Mouse (Mus musculus) lung, adult 18-20 months (tissue): ENCODE measurements around the gene Apopt1.
"Not testable (repeated sequence)": the region's sequence is repeated elsewhere in the genome, so short reads cannot be mapped to it uniquely, and the experiment has no call there.

ENCODE experiments used
- DNase-seq, 2 experiments: peaks; one replicate each; pipeline ENCODE4 v3.0.0; 2022; ENCODE audit warnings: mixed read lengths in 2 of 2

Gene Apopt1

GRCm38 (mm10) chr12:111710091-111710490 lies 3.0 kb upstream of the Apopt1 start:
- no peak for DNase-seq

- no peak for DNase-seq
These were observed 585 bp upstream of the Apopt1 start for GRCm38 (mm10) chr12:111712476-111712875.

- not testable (repeated sequence) for DNase-seq
These were observed 819 bp downstream of the Apopt1 start for GRCm38 (mm10) chr12:111713880-111714279.

- no peak for DNase-seq
These were observed 3.4 kb downstream of the Apopt1 start for GRCm38 (mm10) chr12:111716505-111716904.

GRCm38 (mm10) chr12:111718656-111719055 lies 5.6 kb downstream of the Apopt1 start:
- no peak for DNase-seq

- DNase-seq, result no peak
These were observed 7.2 kb downstream of the Apopt1 start for GRCm38 (mm10) chr12:111720222-111720621.

GRCm38 (mm10) chr12:111722654-111723053 lies 9.6 kb downstream of the Apopt1 start:
- no peak for DNase-seq

GRCm38 (mm10) chr12:111724638-111725337 lies 11.7 kb downstream of the Apopt1 start:
- DNase-seq, result no peak

GRCm38 (mm10) chr12:111725338-111726121 lies 12.5 kb downstream of the Apopt1 start:
- DNase-seq, result no peak

- DNase-seq, result peak; percentile 64
These were observed 13.0 kb downstream of the Apopt1 start for GRCm38 (mm10) chr12:111726122-111726463.

GRCm38 (mm10) chr12:111727956-111728355 lies 14.9 kb downstream of the Apopt1 start:
- no peak for DNase-seq

- peak; percentile 81 to 85 for DNase-seq
These were observed 19.1 kb downstream of the Apopt1 start for GRCm38 (mm10) chr12:111731822-111732807.

GRCm38 (mm10) chr12:111732921-111733320 lies 19.9 kb downstream of the Apopt1 start:
- DNase-seq, result no peak

GRCm38 (mm10) chr12:111734912-111735311 lies 21.9 kb downstream of the Apopt1 start:
- no peak for DNase-seq

GRCm38 (mm10) chr12:111736676-111737075 lies 23.6 kb downstream of the Apopt1 start:
- DNase-seq, result not testable (repeated sequence)

- no peak for DNase-seq
These were observed 24.3 kb downstream of the Apopt1 start for GRCm38 (mm10) chr12:111737370-111737769.

- peak; percentile 57 to 66 for DNase-seq
These were observed 25.7 kb downstream of the Apopt1 start for GRCm38 (mm10) chr12:111738754-111739153.

- DNase-seq, result no peak
These were observed 28.3 kb downstream of the Apopt1 start for GRCm38 (mm10) chr12:111741338-111741737.

GRCm38 (mm10) chr12:111743419-111743818 lies 30.4 kb downstream of the Apopt1 start:
- peak in 1 of 2 experiments; percentile 34 for DNase-seq

GRCm38 (mm10) chr12:111743981-111744423 lies 30.9 kb downstream of the Apopt1 start:
- peak; percentile 41 to 48 for DNase-seq

GRCm38 (mm10) chr12:111745274-111745673 lies 32.2 kb downstream of the Apopt1 start:
- DNase-seq, result no peak

GRCm38 (mm10) chr12:111746091-111746490 lies 33.0 kb downstream of the Apopt1 start:
- DNase-seq, result peak; percentile 81 to 83

- DNase-seq, result no peak
These were observed 34.4 kb downstream of the Apopt1 start for GRCm38 (mm10) chr12:111747421-111747820.
